Mouse (Mus musculus): ENCODE measurements at regions not wholly inside any gene's neighbourhood (a gene's known extent, or its start where the extent isn't known, plus 50 kb on each side); places are given as distances from the start of the nearest gene placed in this dataset.

DNA sequence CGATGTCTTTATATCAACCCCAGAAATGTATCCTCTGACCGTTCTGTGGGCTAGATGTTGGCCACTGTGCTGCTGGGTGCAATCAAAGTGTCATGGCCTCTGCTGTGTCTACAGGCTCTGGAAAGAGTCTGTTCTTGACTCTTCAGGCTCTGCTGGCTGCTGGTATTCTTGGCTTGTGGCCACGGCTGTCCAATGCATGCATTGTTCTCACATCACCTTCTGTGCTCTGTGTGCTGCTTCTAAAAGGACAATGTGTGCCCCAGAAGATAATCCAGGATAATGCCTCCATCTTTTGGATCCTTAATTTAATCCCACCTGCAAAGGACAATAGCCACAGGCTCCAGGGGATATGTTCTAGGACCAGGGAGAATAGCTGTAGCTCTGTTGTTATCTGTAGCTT lies 77.5 kb upstream of the Dapl1 start:
- DNase-seq = no peak

DNA sequence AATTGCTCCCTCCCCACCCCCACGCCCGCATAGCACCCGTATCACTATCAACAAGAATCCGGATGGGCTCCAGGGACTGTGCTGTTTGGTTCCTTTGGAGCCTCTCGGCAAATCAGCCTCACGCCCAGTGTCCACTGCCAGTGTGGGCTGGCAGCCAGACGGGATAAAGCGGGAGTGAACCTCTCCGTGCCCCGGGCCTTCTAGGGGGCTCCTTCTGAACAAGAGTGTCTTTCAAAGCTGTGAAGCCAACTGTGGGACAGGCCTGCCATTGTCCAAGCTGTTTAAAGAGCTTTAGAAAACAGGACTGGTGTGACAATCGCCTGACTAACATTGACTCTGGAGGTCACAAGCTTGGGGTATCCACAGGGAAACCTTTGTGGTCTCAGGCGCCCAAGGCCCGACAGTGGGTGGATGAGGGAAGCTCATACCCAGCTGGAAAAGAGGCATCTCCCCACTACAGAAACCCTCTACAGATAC lies 76.9 kb upstream of the Dapl1 start:
- DNase-seq = peak; percentile 58

DNA sequence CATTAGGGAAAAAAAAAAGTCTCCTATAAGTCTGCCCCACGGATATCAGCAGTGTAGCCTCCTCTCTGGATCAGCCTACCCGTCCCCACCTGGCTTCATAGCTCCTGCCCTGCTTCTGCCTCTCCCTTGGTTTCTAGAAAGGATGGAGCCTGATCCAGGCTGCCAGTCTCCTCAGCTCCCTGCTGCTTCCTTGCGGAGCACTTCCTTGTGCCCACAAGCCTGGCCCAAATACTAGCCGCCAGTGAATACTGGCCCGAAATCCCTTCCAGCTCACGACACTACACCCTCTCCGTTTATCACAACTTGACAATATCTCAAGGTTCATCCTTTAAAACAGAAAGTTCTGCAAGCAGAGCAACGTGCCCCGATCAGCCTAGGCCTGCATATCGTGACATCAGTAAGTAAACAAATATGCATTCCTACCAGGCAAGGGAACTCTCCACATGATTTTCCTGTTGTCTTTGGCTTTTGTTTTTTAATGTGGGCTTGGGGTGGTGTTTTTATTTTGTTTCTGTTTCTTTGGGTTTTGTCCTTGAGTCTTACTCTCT lies 76.3 kb upstream of the Dapl1 start:
- no peak for DNase-seq

DNA sequence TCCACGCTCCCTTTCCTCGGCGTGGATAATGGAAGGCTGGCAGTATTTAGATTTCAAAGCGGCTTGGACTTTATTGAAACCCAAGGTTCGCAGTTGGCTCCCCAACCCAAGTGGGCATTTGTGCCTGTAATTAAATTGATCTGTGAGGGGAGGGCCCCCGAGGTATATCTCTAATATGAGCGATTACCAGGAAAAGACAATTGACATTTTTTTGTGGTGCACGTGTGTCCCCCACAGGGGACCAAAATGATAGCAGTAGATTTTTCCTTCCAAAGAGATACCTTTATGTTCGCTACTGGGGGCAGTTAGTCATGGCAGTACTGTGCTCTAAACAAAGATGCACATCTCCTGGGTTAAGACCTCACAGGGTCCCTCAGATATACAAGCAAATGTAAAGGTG lies 69.8 kb upstream of the Dapl1 start:
- no peak for DNase-seq

DNA sequence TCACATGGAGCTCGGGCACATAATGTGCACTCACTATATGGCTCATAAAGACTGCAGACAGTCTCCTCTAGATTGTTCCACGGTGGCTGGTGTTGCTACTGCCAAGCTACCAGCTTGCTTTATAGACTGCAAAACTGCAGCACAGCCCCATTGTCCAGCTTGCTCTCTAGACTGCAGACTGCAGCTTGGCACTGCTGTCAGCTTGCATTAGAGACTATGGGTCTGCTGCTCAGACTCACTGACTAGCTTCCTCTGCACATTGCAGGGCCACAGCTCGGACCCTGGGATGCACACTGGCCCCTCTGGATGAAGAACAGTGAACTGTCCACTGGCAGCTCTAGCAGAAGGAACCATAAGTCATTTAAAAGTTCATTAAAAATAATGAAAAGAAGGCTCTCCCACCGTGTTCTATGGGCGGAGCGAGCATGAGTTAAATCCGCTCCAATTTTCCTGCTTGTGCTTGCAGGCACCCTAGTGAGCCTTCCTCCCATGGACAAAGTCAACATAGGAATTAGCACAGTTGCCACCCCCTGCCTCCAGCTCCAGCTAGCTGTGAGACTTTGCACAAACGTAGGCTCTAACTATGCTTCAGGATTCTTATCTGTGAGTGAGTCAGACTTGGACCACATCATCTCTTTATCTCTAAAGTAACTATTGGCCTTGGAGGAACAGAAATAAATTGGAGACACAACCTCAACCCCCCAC lies 67.8 kb upstream of the Dapl1 start:
- DNase-seq = no peak

DNA sequence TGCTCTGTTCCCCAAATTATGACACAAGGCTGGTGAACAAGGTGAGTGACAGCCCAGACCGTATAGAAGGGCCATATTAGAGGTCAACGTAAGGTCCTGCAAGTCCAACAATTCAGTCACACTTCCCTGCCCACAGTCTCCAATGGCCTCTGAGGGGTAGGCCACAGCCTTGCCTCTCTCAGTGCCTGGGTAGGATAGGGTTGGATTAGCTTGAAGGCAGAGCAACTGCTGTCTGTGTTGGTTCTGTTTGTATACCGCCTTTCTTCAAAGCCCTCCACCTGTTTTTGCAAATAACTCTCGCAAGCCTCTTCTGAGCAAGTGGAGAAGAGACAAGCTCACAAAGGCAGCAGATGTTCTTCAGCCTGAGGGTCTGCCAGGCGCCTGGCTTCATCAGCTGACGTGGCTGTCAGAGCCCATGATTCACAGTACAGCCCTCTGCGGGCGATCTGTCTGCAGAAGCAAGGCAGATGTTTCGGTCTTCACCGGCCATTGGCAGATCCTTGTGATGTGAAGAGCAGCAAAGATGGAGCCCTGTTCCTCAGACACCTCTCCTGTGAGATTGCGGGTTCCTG lies 67.0 kb upstream of the Dapl1 start:
- no peak for DNase-seq

DNA sequence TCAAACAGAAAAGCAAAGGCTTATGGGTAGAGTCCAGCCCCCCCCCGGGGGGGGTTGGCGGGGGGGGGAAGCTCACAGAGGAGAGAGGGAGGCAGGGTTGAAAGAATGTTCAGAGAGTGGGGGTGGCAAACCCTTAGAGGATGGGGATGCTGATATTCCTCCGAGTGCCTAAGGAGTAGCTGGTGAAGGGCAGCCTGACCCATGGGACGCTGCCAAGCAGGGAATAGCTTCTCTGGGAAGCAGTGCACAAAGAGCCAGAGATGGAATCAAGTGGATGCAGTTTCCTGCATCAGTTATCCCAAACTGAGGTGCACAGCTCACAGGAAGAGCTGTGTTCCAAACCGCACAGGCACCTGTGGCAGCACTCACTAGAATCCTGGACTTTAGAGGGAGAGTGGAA lies 64.0 kb upstream of the Dapl1 start:
- DNase-seq = no peak

DNA sequence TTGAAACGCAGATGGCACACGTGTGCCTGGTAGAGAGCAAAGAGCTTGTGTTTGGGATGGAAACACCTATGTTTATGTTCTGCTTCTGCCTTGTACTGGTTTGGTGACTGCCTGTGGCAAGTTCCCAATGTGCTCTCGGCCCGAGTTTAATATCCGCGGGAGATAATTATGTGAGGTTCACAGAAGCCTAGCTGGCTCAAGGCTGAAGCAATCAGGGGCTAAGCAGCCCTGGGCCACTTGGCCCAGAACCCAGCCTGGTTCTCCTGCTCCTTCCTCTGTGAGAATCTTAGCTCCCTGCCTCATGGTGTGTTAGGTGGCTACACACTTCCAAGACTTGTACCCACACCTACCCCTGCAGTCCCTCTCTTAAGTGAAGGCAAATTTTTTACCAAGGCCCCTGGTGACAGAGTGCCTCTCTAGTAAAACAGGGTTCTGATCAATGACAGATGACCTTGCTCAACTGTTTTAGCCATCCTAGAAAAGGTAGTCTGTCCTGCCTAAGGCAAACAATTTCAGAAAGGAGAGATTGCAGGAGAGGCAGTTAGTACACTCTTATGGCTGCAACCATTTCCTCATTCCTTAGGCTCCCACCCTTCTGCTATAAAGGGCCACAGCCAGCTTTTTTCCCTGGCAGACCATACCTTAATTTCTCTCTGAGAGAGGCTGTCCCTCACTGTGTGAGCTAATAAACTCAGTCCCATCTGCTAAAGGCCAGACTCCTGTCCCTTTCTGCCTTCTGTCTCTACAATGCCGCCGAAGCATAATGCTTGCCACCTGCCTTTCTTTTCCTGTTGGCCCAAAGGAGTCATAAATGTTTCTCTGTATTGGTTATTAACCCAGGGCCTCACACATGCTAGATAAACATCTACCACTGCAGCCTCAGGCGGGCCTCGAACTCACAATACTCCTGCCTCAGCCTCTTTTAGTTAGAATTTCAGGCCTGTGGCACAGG lies 61.9 kb upstream of the Dapl1 start:
- no peak for DNase-seq

DNA sequence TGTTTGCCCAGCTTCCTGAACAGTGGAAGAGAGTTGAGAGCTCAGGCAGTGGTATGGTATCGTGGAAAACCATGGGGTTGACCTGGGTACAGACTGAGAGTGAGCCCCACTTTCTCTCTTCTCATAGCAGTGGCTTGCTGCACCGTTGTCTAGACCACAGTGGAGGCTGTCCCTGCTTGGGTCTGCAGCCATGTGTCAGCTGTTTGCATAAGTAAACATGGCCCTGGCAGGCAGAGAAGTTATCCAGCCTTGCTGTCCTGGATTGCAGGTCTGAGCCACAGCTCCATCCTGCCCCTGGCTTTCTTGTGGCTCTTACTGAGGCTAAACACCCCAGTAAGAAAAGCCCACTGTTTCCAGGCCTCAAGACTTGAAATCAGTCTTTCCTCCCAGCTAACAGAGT lies 60.2 kb upstream of the Dapl1 start:
- DNase-seq = no peak

DNA sequence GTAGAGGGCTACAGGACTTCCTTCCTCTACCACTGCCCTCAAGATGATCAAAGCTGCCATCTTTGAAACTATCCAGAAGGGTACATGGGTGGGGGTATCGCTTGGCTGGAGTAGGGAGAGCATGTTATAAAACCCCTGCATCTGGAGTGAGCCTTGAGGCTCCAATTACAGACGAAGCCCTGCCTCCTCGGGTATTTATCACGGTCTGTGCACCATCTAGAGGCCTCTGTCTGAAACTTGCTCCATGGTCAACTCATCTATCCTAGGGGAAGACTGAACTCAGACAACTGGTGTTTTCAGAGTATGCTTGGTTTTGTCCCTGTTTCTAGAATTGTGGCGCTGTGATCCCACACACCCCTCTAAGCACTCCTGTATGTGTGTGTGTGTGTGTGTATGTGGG lies 59.7 kb upstream of the Dapl1 start:
- DNase-seq = no peak

DNA sequence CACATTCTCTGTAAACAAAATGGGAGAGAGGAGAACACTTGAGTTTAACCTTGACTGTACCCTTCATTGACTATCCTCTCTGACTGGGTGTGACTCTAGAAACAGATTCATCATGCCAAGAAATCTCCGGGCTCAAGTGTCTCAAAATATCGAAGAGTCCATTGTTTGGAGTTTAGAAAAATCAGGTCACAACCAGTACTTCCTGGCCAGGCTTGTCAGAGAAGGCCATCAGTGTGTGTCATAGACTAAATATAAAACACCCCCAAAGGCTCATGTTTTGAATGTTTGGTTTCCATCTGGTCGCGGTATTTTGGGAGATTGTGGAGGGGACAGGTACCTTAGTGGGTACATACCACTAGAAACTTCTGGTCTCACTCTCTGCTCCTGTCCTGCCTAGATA lies 58.6 kb upstream of the Dapl1 start:
- no peak for DNase-seq

DNA sequence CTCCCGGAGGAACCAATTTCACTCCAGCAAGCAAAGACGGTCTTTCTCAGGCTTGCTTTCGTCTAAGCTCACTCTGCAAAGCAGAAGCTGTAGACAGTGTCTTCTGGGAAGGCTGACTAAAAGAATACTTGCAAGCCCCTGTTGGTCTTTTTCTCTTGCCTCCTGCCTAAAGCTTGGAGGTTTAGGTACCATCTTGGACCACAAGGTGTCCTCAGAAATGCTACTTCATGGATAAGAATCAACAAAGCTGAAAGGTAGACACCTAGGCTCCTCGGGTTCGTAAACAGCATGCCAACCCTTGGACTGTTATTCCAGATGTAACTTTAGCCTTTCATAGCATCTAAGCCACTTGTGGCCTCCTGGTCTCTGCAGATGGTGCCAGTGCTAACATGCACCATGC lies 53.0 kb upstream of the Dapl1 start:
- no peak for DNase-seq

DNA sequence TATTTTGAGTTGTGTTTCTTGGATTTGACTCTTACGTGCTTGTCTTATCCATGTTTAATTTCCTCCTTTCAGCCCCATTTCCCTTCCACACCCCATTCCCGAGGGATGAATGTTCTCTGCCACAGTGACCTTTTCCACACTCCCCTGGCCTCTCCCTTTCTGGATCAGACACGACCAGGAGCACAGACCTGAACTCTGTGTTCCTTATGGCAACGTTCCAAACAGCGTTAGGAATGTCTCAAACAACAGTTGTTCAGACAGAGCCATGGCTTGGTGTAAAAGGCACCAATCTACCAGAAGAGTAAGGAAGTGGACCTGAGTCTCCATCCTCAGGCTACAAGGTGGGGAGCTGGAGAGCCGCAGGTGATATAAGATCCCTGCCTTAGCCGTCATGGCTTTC lies 52.6 kb upstream of the Dapl1 start:
- DNase-seq = no peak
